Mouse (Mus musculus): ENCODE results near the gene Treml1.

- TF ChIP-seq ZNF384 (IDR thresholded peaks at IDR 0.05; ENCODE audit: low read depth, low read length), result no peak
- TF ChIP-seq HCFC1 (IDR thresholded peaks at IDR 0.05; ENCODE audit: borderline replicate concordance, insufficient read depth, low read length), result no peak
- TF ChIP-seq MAFK (IDR thresholded peaks at IDR 0.05; ENCODE audit: insufficient read depth, low read depth, low read length), result no peak
- TF ChIP-seq ZC3H11A (IDR thresholded peaks at IDR 0.05; ENCODE audit: borderline replicate concordance, low read depth, low read length), result no peak
- TF ChIP-seq CHD2 (IDR thresholded peaks at IDR 0.05; ENCODE audit: low read depth, low read length), result no peak
Observed at GRCm38 (mm10) chr17:48347287-48347686, 12.4 kb upstream of the Treml1 start.
